Mouse (Mus musculus) MEL (cell line): Measurements from ENCODE around the gene Maml3.

ENCODE experiments used
- CTCF ChIP-seq, 3 experiments: IDR thresholded peaks in 2 of 3; conservative IDR thresholded peaks in 1 of 3; 2 replicates each; pipeline ENCODE4 v1.5.1; 2011 to 2012; ENCODE audit warnings: low read length in 3 of 3, low read depth in 2 of 3, mild to moderate bottlenecking in 2 of 3, improper control_type of control experiment in 1 of 3, inconsistent platforms in 1 of 3, mixed read lengths in 1 of 3, moderate library complexity in 1 of 3; ENCODE audit not compliant: control insufficient read depth in 1 of 3, insufficient read depth in 1 of 3, poor library complexity in 1 of 3, severe bottlenecking in 1 of 3
- HCFC1 ChIP-seq: IDR thresholded peaks from 2 replicates; pipeline ENCODE4 v1.6.1; 2012; ENCODE audit warnings: low read depth, mild to moderate bottlenecking, inconsistent platforms, low read length, improper control_type of control experiment, moderate library complexity
- KAT2A ChIP-seq: conservative IDR thresholded peaks from 2 replicates; pipeline ENCODE4 v1.6.1; 2012; ENCODE audit warnings: low read depth, low read length, improper control_type of control experiment, inconsistent platforms
- RCOR1 ChIP-seq: IDR thresholded peaks from 2 replicates; pipeline ENCODE4 v1.6.1; 2012; ENCODE audit warnings: low read depth, mild to moderate bottlenecking, inconsistent platforms, low read length, improper control_type of control experiment
- USF1 ChIP-seq: IDR thresholded peaks from 2 replicates; pipeline ENCODE4 v1.6.1; 2014; ENCODE audit warnings: low read depth, mild to moderate bottlenecking, inconsistent platforms, low read length, improper control_type of control experiment, moderate library complexity

DNA sequence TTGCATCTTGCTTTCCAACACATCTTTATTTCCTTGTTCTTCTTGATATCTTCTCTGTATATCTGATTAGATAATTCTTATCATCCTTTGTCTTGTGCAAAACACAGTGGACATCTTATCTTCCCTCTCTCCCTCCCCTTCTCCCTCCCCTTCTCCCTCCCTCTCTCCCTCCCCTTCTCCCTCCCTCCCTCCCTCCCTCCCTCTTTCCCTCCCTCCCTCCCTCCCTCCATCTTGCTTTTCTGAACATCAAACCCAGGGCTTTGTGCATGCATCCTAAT is 365.1 kb downstream of the Maml3 start:
- TF ChIP-seq USF1, result no peak
- no peak for TF ChIP-seq KAT2A
- TF ChIP-seq RCOR1, result no peak
- no peak for TF ChIP-seq HCFC1
- TF ChIP-seq CTCF (IDR thresholded peaks at IDR 0.05 in 2 of 3, conservative IDR thresholded peaks at IDR 0.05 in 1 of 3; ENCODE audit: control insufficient read depth in 1 of 3, insufficient read depth in 1 of 3, low read depth in 2 of 3, low read length in 3 of 3, poor library complexity in 1 of 3, severe bottlenecking in 1 of 3), result no peak
